Mouse (Mus musculus) stomach, adult 2 months (tissue): ENCODE measurements around the gene Psmg4. TPM values are rescaled to one million over a fixed set of nuclear protein-coding genes. Genes with fewer than 3 reads are reported as not detected.

ENCODE experiments used
- polyA plus RNA-seq: library from polyadenylated mRNA; depleted of rRNA; stranded (reverse); fragments of >200 nt; gene quantifications from 2 replicates; pipeline ENCODE4 v1.2.3, GENCODE M21; 2012; rRNA removed

Gene Psmg4
- 27.1 and 61.2 TPM in 2 replicates for polyA plus RNA-seq

GRCm38 (mm10) chr13:34162491-34163303 is at the start of gene Psmg4:
Gene Psmg4, plus strand, starts transcription at chr13:34162964.

GRCm38 (mm10) chr13:34130226-34130731 is 32.5 kb upstream of the Psmg4 start, which contains the start of gene Tubb2b:
Gene Tubb2b, minus strand, starts transcription at chr13:34130466.

Other genes with a start within 250 kb of the Psmg4 start
- gene Nqo2, start 198.3 kb upstream of the Psmg4 start, polyA plus RNA-seq = 0.48 and 0.58 TPM in 2 replicates
- 2.3 and 4.1 TPM in 2 replicates for gene Ripk1, start 160.6 kb upstream of the Psmg4 start, polyA plus RNA-seq
- gene Serpinb6a, start 160.2 kb upstream of the Psmg4 start, polyA plus RNA-seq = 22.5 and 23.3 TPM in 2 replicates
- gene Bphl, start 125.4 kb upstream of the Psmg4 start, polyA plus RNA-seq = 6.7 and 8.9 TPM in 2 replicates
- 145 and 215 TPM in 2 replicates for gene Tubb2a, start 85.0 kb upstream of the Psmg4 start, polyA plus RNA-seq
- 8.5 and 12.7 TPM in 2 replicates for gene Tubb2b, start 32.5 kb upstream of the Psmg4 start, polyA plus RNA-seq
- 21.3 and 28.6 TPM in 2 replicates for gene Slc22a23, start 182.2 kb downstream of the Psmg4 start, polyA plus RNA-seq